Mouse (Mus musculus) testis, adult 2 months (tissue): ENCODE measurements at regions not wholly inside any gene's neighbourhood (a gene's known extent, or its start where the extent isn't known, plus 50 kb on each side); places are given as distances from the start of the nearest gene placed in this dataset.

Source experiments
- H3K27ac ChIP-seq: fragments of 200-500 bp; 2 replicates; pipeline ENCODE4 v1.5.1; 2012; ENCODE audit warnings: low read depth, low read length; ENCODE audit not compliant: control insufficient read depth, insufficient read depth
- H3K27me3 ChIP-seq: fragments of 200-500 bp; 2 replicates; pipeline ENCODE4 v1.6.1; 2012; ENCODE audit warnings: mild to moderate bottlenecking, low read length, moderate library complexity; ENCODE audit not compliant: control insufficient read depth, insufficient read depth
- H3K36me3 ChIP-seq: fragments of 200-500 bp; 2 replicates; pipeline ENCODE4 v1.6.1; 2012; ENCODE audit warnings: mild to moderate bottlenecking, low read length; ENCODE audit not compliant: control insufficient read depth, insufficient read depth
- H3K4me1 ChIP-seq: fragments of 200-500 bp; 2 replicates; pipeline ENCODE4 v1.6.1; 2012; ENCODE audit warnings: low read length; ENCODE audit not compliant: control insufficient read depth, insufficient read depth
- H3K4me3 ChIP-seq: fragments of 200-500 bp; 2 replicates; pipeline ENCODE4 v1.5.1; 2012; ENCODE audit warnings: low read depth, mild to moderate bottlenecking, low read length, moderate library complexity, mixed read lengths; ENCODE audit not compliant: control insufficient read depth
- CTCF ChIP-seq: fragments of 200-500 bp; IDR thresholded peaks from 2 replicates; pipeline ENCODE4 v1.5.1; 2012; ENCODE audit warnings: low read depth, mild to moderate bottlenecking, inconsistent platforms, low read length, moderate library complexity; ENCODE audit not compliant: control insufficient read depth, insufficient read depth, insufficient replicate concordance
- POLR2A ChIP-seq: fragments of 200-500 bp; IDR thresholded peaks from 2 replicates; pipeline ENCODE4 v1.6.1; 2012; ENCODE audit warnings: low read depth, mild to moderate bottlenecking, inconsistent platforms, low read length, moderate library complexity; ENCODE audit not compliant: control insufficient read depth

DNA sequence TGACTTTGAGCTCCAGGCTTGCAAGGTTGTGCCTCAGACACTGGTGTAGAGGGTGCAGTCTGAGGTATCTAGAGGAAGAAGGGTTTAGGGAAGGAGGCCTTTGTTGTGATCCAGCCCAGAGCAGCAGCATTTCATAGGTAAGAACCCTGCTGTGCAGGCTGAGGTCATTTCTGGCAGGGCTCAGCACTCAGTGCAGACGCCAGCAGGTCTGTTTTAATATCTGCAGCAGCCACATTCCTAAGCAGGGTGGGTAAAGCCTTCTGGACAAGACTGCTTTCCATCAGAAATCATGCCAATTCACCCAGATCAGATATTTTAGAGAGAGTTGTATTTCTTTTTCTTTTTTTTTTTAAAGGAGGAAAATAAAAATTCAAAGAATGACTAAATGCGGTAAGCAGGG is 74.8 kb downstream of the Rpusd4 start:
- Histone ChIP-seq H3K27ac (no peak overlapping the region), H3K27me3 (no peaks in the 10 kb centered on the region), H3K36me3 (no peaks in the 10 kb centered on the region), H3K4me3 (no peak overlapping the region), H3K4me1 (no peaks in the 10 kb centered on the region; the same call in 1 of the 2 replicates)
- TF ChIP-seq CTCF (no peak), POLR2A (no peak)

DNA sequence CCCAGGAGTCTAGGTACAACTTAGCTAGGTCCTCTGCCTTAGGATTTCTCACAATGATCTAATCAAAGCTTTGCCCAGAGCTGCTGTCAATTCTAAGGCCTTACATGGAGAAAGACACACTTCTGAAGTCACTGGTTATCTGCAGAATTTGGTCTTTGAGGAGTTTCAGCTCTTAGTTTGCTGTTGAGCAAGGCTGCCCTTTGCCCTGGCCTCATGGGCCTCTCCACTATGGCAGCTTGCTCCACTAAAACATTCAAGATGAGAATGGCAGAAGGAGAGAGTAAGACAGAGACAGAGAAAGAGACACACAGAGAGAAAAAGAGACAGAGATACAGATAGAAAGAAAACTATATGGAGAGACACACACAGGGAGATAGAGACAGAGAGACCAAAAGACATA is 75.7 kb downstream of the Rpusd4 start:
- Histone ChIP-seq H3K4me1 (no peaks in the 10 kb centered on the region; the same call in 1 of the 2 replicates), H3K27me3 (no peaks in the 10 kb centered on the region), H3K27ac (no peak overlapping the region), H3K4me3 (no peak overlapping the region), H3K36me3 (no peaks in the 10 kb centered on the region)
- TF ChIP-seq CTCF, result no peak

- H3K27ac ChIP-seq, result no peak overlapping the region
- no peaks in the 10 kb centered on the region for H3K27me3 ChIP-seq
- no peak for TF ChIP-seq CTCF
- TF ChIP-seq POLR2A, result no peak
- no peak overlapping the region for H3K4me3 ChIP-seq
- H3K4me1 ChIP-seq, result no peaks in the 10 kb centered on the region; the same call in 1 of the 2 replicates
- H3K36me3 ChIP-seq, result no peaks in the 10 kb centered on the region
These were observed 76.6 kb upstream of the Cdon start for GRCm38 (mm10) chr9:35344374-35344773.

DNA sequence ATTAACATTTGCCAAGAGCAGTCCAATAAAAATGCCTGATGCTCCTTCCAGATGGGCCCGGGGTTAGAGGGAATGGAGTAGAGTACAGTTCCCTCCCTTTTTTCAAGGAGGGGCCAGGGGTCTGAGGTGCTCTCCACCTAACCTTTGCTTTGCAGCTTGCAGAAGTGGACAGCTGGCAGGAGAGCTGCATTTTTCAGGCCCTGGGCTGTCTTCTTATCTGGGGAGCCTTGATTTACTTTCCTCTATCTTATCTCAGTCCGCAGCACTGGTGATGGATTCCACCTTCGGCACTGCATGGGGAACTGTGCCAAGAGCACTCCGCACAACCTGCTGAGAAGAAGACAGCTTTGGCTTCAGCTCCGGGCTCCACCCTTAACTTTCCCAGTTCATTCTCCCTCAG is 74.5 kb upstream of the Cdon start:
- Histone ChIP-seq H3K4me1 (no peaks in the 10 kb centered on the region), H3K36me3 (no peaks in the 10 kb centered on the region), H3K4me3 (no peak overlapping the region), H3K27me3 (no peaks in the 10 kb centered on the region), H3K27ac (no peak overlapping the region)
- TF ChIP-seq CTCF (no peak), POLR2A (no peak)

DNA sequence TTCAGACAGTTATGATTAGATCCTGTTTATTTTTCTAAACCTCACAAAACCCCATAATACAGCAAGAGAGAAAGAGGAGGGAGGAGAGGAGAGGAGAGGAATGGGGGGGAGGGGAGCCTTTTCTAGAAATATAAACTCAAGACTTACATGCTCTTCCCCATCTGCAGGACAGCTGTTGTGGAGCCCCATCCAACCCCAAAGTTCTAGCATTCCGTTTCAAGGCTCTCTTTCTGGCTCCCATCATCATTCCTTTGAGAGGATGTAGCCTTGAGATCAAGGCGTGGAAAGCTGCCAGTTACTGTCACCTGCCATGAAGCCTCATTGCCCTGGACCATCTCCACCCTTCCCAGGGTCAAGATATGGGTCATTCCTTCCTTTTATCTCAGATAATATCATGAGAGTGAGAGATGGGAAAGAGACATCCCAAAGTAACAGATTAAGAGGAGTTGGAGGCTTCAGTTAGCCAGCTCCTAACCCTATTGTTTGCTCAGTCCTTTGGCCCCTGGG is 70.8 kb upstream of the Cdon start:
- no peak for TF ChIP-seq CTCF
- TF ChIP-seq POLR2A, result no peak
- no peak overlapping the region for H3K27ac ChIP-seq
- no peaks in the 10 kb centered on the region for H3K27me3 ChIP-seq
- no peak overlapping the region for H3K4me3 ChIP-seq
- no peaks in the 10 kb centered on the region for H3K4me1 ChIP-seq
- H3K36me3 ChIP-seq, result no peaks in the 10 kb centered on the region

- Histone ChIP-seq H3K27me3 (no peaks in the 10 kb centered on the region), H3K4me1 (no peaks in the 10 kb centered on the region), H3K36me3 (no peaks in the 10 kb centered on the region), H3K27ac (no peak overlapping the region), H3K4me3 (no peak overlapping the region)
- TF ChIP-seq CTCF, result no peak
- TF ChIP-seq POLR2A, result no peak
These were observed 69.4 kb upstream of the Cdon start for GRCm38 (mm10) chr9:35351576-35351975.

DNA sequence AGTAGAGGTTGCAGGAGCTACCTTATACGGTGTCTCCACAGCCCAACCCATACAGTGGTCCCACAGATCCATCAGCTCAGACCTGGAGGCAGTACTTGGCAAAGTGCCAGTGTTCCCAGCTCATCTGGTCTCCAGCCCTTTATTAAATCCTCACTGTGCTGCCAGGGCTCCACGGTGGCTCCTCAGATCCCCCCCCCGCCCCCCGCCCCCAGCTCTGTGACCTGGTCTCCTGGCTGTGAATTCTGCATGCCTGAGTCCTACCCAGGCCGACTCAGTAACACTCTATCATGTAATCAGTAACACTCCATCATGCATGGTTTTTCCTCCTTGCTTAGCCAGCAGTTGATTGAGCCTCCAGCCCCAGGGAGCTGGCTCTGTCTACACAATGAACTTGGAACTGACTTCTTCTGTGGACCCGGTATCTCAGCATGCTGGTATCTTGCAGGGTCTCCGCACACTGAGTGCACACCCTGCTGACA is 66.2 kb upstream of the Cdon start:
- no peak overlapping the region for H3K4me3 ChIP-seq
- H3K27ac ChIP-seq, result no peak overlapping the region
- H3K36me3 ChIP-seq, result no peaks in the 10 kb centered on the region
- peaks cover 2% of the 10 kb centered on the region; the same call in 1 of the 2 replicates for H3K4me1 ChIP-seq
- no peak for TF ChIP-seq POLR2A
- no peak for TF ChIP-seq CTCF
- no peaks in the 10 kb centered on the region for H3K27me3 ChIP-seq

GRCm38 (mm10) chr9:35359699-35360098 is 61.2 kb upstream of the Cdon start:
- H3K27ac ChIP-seq, result no peak overlapping the region
- H3K27me3 ChIP-seq, result no peaks in the 10 kb centered on the region
- H3K4me3 ChIP-seq, result no peak overlapping the region
- peaks cover 7% of the 10 kb centered on the region for H3K4me1 ChIP-seq
- TF ChIP-seq POLR2A (no peak), CTCF (no peak)
- no peaks in the 10 kb centered on the region for H3K36me3 ChIP-seq
